Mouse (Mus musculus) MEL (cell line): ENCODE measurements at regions not wholly inside any gene's neighbourhood (a gene's known extent, or its start where the extent isn't known, plus 50 kb on each side); places are given as distances from the start of the nearest gene placed in this dataset.

Experiments
- CHD1 ChIP-seq: IDR thresholded peaks from 2 replicates; pipeline ENCODE4 v1.6.1; 2012; ENCODE audit warnings: low read depth, mild to moderate bottlenecking, inconsistent platforms, low read length, improper control_type of control experiment
- CTCF ChIP-seq, 3 experiments: IDR thresholded peaks in 2 of 3; conservative IDR thresholded peaks in 1 of 3; 2 replicates each; pipeline ENCODE4 v1.5.1; 2011 to 2012; ENCODE audit warnings: low read length in 3 of 3, low read depth in 2 of 3, mild to moderate bottlenecking in 2 of 3, improper control_type of control experiment in 1 of 3, inconsistent platforms in 1 of 3, mixed read lengths in 1 of 3, moderate library complexity in 1 of 3; ENCODE audit not compliant: control insufficient read depth in 1 of 3, insufficient read depth in 1 of 3, poor library complexity in 1 of 3, severe bottlenecking in 1 of 3
- EP300 ChIP-seq, 2 experiments: IDR thresholded peaks; 2 replicates each; pipeline ENCODE4 v1.6.1; 2011; ENCODE audit warnings: improper control_type of control experiment in 2 of 2, low read length in 2 of 2, low read depth in 1 of 2, mild to moderate bottlenecking in 1 of 2
- GATA1 ChIP-seq: IDR thresholded peaks from 2 replicates; pipeline ENCODE4 v1.6.1; 2011; ENCODE audit warnings: low read depth, low read length, improper control_type of control experiment
- MYC ChIP-seq: IDR thresholded peaks from 2 replicates; pipeline ENCODE4 v1.6.1; 2011; ENCODE audit warnings: low read depth, mild to moderate bottlenecking, low read length, improper control_type of control experiment, moderate library complexity
- POLR2A ChIP-seq, 2 experiments: IDR thresholded peaks; 2 replicates each; pipeline ENCODE4 v1.6.1; 2011 to 2012; ENCODE audit warnings: low read length in 2 of 2, mild to moderate bottlenecking in 2 of 2, control low read depth in 1 of 2, improper control_type of control experiment in 1 of 2, low read depth in 1 of 2, moderate library complexity in 1 of 2; ENCODE audit not compliant: control insufficient read depth in 1 of 2, insufficient read depth in 1 of 2, poor library complexity in 1 of 2
- ZKSCAN1 ChIP-seq: IDR thresholded peaks from 2 replicates; pipeline ENCODE4 v1.6.1; 2012; ENCODE audit warnings: low read depth, mild to moderate bottlenecking, inconsistent platforms, low read length, improper control_type of control experiment, moderate library complexity
- ZNF384 ChIP-seq: IDR thresholded peaks from 2 replicates; pipeline ENCODE4 v1.6.1; 2012; ENCODE audit warnings: low read depth, mild to moderate bottlenecking, inconsistent platforms, low read length, improper control_type of control experiment

- TF ChIP-seq CHD1: no peak
- no peak for TF ChIP-seq MYC
- TF ChIP-seq POLR2A (IDR thresholded peaks at IDR 0.05; ENCODE audit: control insufficient read depth in 1 of 2, insufficient read depth in 1 of 2, low read depth in 1 of 2, low read length in 2 of 2, poor library complexity in 1 of 2): no peak
- TF ChIP-seq ZKSCAN1: no peak
- TF ChIP-seq CTCF (IDR thresholded peaks at IDR 0.05 in 2 of 3, conservative IDR thresholded peaks at IDR 0.05 in 1 of 3; ENCODE audit: control insufficient read depth in 1 of 3, insufficient read depth in 1 of 3, low read depth in 2 of 3, low read length in 3 of 3, poor library complexity in 1 of 3, severe bottlenecking in 1 of 3): no peak
- no peak for TF ChIP-seq EP300 (IDR thresholded peaks at IDR 0.05; ENCODE audit: low read depth in 1 of 2, low read length in 2 of 2)
- TF ChIP-seq ZNF384: no peak
- TF ChIP-seq GATA1: no peak
These were observed 128.2 kb downstream of the Asb1 start for GRCm38 (mm10) chr1:91668530-91668929.
